Mouse (Mus musculus) v-Abl transformed pro-B cells (cell line): Measurements from ENCODE around the gene Srp72.

Source experiments
- in situ Hi-C, 2 experiments: fragments of 400-800 bp; cut with MboI; formaldehyde crosslinking; loops; one replicate each; pipeline ENCODE4 v1.15.1; 2025; ENCODE audit not compliant: unreplicated experiment in 2 of 2

The Srp72 gene

GRCm38 (mm10) chr5:76974554-76975285 lies at the start of gene Srp72:
Gene Srp72 (plus strand): TSS chr5:76974683.
- in situ Hi-C loops, result loop anchor here in 1 of 2 experiments (25.0 kb wide), 2 partner anchors 238 to 387 kb away; partner anchors contain the start of genes Cep135 and Spink2

- in situ Hi-C loops, result no loop called here
These were observed 46.2 kb upstream of the Srp72 start for GRCm38 (mm10) chr5:76928124-76928832.

GRCm38 (mm10) chr5:76929180-76929877 lies 45.2 kb upstream of the Srp72 start:
- in situ Hi-C loops, result no loop called here

- in situ Hi-C loops, result no loop called here
These were observed 34.8 kb upstream of the Srp72 start for GRCm38 (mm10) chr5:76939717-76940116.

- in situ Hi-C loops, result no loop called here
These were observed 32.5 kb upstream of the Srp72 start for GRCm38 (mm10) chr5:76941975-76942374.

- in situ Hi-C loops, result no loop called here
These were observed 32.0 kb upstream of the Srp72 start for GRCm38 (mm10) chr5:76942505-76942904.

- in situ Hi-C loops, result loop anchor here in 1 of 2 experiments (5.0 kb wide), 1 partner anchor 38 kb away; the partner anchor contains the start of gene Aasdh
These were observed 29.4 kb upstream of the Srp72 start for GRCm38 (mm10) chr5:76944965-76945677.

GRCm38 (mm10) chr5:76945678-76946033 lies 28.8 kb upstream of the Srp72 start:
- in situ Hi-C loops, result loop anchor here in 1 of 2 experiments (5.0 kb wide), 1 partner anchor 38 kb away; the partner anchor contains the start of gene Aasdh

GRCm38 (mm10) chr5:76947142-76947541 lies 27.3 kb upstream of the Srp72 start:
- in situ Hi-C loops, result loop anchor here in 1 of 2 experiments (5.0 kb wide), 1 partner anchor 40 kb away; the partner anchor contains the start of gene Aasdh

GRCm38 (mm10) chr5:76947758-76948157 lies 26.7 kb upstream of the Srp72 start:
- in situ Hi-C loops, result loop anchor here in 1 of 2 experiments (5.0 kb wide), 1 partner anchor 40 kb away; the partner anchor contains the start of gene Aasdh

- in situ Hi-C loops, result loop anchor here (5.0 to 25.0 kb wide), 2 partner anchors 48 to 363 kb away; partner anchors contain the start of gene Cep135 (in 1 of the 2)
These were observed 24.0 kb upstream of the Srp72 start for GRCm38 (mm10) chr5:76950343-76951105.

GRCm38 (mm10) chr5:76951106-76952027 lies 23.1 kb upstream of the Srp72 start, which contains the start of the genes Paics and Ppat:
Gene Paics (plus strand): TSS chr5:76951307.
Gene Ppat (minus strand): TSS chr5:76951578.
- in situ Hi-C loops, result loop anchor here (5.0 to 25.0 kb wide), 2 partner anchors 49 to 364 kb away; partner anchors contain the start of gene Cep135 (in 1 of the 2)

GRCm38 (mm10) chr5:76952112-76953040 lies 22.1 kb upstream of the Srp72 start:
- in situ Hi-C loops, result loop anchor here (5.0 to 25.0 kb wide), 2 partner anchors 50 to 365 kb away; partner anchors contain the start of gene Cep135 (in 1 of the 2)

- in situ Hi-C loops, result loop anchor here (5.0 to 25.0 kb wide), 2 partner anchors 51 to 366 kb away; partner anchors contain the start of gene Cep135 (in 1 of the 2)
These were observed 20.7 kb upstream of the Srp72 start for GRCm38 (mm10) chr5:76953794-76954193.

GRCm38 (mm10) chr5:76954271-76954900 lies 20.1 kb upstream of the Srp72 start:
- in situ Hi-C loops, result loop anchor here (5.0 to 25.0 kb wide), 2 partner anchors 52 to 367 kb away; partner anchors contain the start of gene Cep135 (in 1 of the 2)

GRCm38 (mm10) chr5:76955474-76955873 lies 19.0 kb upstream of the Srp72 start:
- in situ Hi-C loops, result loop anchor here in 1 of 2 experiments (25.0 kb wide), 1 partner anchor 368 kb away; the partner anchor contains the start of gene Cep135
